Mouse (Mus musculus): Measurements from ENCODE around the gene Tox2. TPM values are rescaled to one million over a fixed set of nuclear protein-coding genes. Genes with fewer than 3 reads are reported as not detected.

Gene Tox2
- polyA plus RNA-seq, 1 experiment from 2014 or later: 0.69 TPM

GRCm38 (mm10) chr2:163233666-163234065, 30.7 kb downstream of the Tox2 start:
- no peaks in the 10 kb centered on the region for H3K36me3 ChIP-seq (replicated peaks)
- ATAC-seq (ENCODE audit: insufficient read depth): no peak
- H3K4me3 ChIP-seq (replicated peaks): no peak overlapping the region
- 31% methylated on average over 9 of the region's 9 CpGs for WGBS (ENCODE audit: insufficient replicate concordance)
- no peak overlapping the region for H3K27ac ChIP-seq (replicated peaks)
- no peaks in the 10 kb centered on the region for H3K9me3 ChIP-seq (replicated peaks)
- H3K4me2 ChIP-seq: no peak overlapping the region
- H3K27me3 ChIP-seq: peaks cover 19% of the 10 kb centered on the region
- peaks cover 10% of the 10 kb centered on the region; the same call in 1 of the 2 replicates for H3K4me1 ChIP-seq (replicated peaks)
- no peak overlapping the region for H3K9ac ChIP-seq

DNA sequence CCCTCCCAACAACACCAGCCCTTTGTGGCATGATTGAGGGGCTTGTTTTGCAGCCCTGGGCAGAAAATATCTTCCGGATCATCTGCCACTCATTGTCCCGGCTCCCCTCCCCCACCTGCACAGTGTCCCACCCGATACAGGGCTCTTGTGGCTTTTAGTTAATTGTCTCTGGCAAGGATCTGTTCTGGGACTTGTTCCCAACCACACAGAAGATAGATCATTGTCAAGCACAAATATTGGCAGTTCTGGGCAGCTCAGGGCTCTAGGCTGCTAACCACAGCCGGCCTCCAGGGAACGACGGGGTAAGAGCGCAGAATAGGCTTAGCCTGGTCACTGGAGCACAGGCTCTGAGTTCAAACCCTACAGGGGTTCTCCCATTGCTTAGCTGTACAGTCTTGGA, 33.1 kb downstream of the Tox2 start:
- Histone ChIP-seq H3K27ac (replicated peaks) (no peak overlapping the region), H3K4me2 (no peak overlapping the region), H3K4me1 (replicated peaks) (no peaks in the 10 kb centered on the region), H3K4me3 (replicated peaks) (no peak overlapping the region), H3K9me3 (replicated peaks) (no peaks in the 10 kb centered on the region), H3K36me3 (replicated peaks) (no peaks in the 10 kb centered on the region), H3K27me3 (peaks cover 16% of the 10 kb centered on the region), H3K9ac (no peak overlapping the region)
- 12% methylated on average over 7 of the region's 7 CpGs for WGBS (ENCODE audit: insufficient replicate concordance)
- no peak for ATAC-seq (ENCODE audit: insufficient read depth)

GRCm38 (mm10) chr2:163237999-163238529, 35.1 kb downstream of the Tox2 start:
- Histone ChIP-seq H3K9me3 (replicated peaks) (no peaks in the 10 kb centered on the region), H3K27ac (replicated peaks) (no peak overlapping the region), H3K36me3 (replicated peaks) (no peaks in the 10 kb centered on the region), H3K4me3 (replicated peaks) (no peak overlapping the region), H3K27me3 (no peaks in the 10 kb centered on the region), H3K9ac (no peak overlapping the region), H3K4me1 (replicated peaks) (no peaks in the 10 kb centered on the region), H3K4me2 (no peak overlapping the region)
- WGBS (ENCODE audit: insufficient replicate concordance): 62% methylated on average over 12 of the region's 12 CpGs
- ATAC-seq (ENCODE audit: insufficient read depth): no peak

GRCm38 (mm10) chr2:163239945-163240344, 37.0 kb downstream of the Tox2 start:
- 55% methylated on average over 8 of the region's 8 CpGs for WGBS (ENCODE audit: insufficient replicate concordance)
- no peaks in the 10 kb centered on the region for H3K9me3 ChIP-seq (replicated peaks)
- no peak overlapping the region for H3K27ac ChIP-seq (replicated peaks)
- no peak for ATAC-seq (ENCODE audit: insufficient read depth)
- H3K9ac ChIP-seq: no peak overlapping the region
- H3K36me3 ChIP-seq (replicated peaks): no peaks in the 10 kb centered on the region
- no peak overlapping the region for H3K4me2 ChIP-seq
- H3K27me3 ChIP-seq: no peaks in the 10 kb centered on the region
- no peak overlapping the region for H3K4me3 ChIP-seq (replicated peaks)
- no peaks in the 10 kb centered on the region for H3K4me1 ChIP-seq (replicated peaks)

DNA sequence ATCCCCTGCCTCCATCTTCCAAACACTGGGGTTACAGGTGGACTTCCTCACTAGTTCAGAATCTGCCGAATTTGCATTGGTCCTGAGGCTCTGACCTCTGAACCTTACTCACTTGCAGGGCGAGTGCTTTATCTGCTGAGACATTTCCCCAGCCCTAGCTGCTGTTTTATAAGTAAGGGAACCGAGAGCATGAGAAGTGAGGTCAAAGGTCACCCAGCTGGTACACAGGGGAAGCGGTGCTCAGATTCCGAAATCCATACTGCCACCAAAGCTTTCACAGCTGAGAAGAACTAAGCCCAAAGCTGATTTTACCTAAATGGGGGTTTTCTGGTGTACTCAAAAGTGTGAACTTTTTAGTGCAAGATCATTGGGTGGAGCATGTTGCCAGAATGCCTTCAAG, 38.9 kb downstream of the Tox2 start:
- WGBS (ENCODE audit: insufficient replicate concordance): 36% methylated on average over 5 of the region's 5 CpGs
- no peak overlapping the region for H3K9ac ChIP-seq
- no peak overlapping the region for H3K27ac ChIP-seq (replicated peaks)
- H3K4me1 ChIP-seq (replicated peaks): no peaks in the 10 kb centered on the region
- no peak overlapping the region for H3K4me3 ChIP-seq (replicated peaks)
- H3K36me3 ChIP-seq (replicated peaks): no peaks in the 10 kb centered on the region
- H3K9me3 ChIP-seq (replicated peaks): no peaks in the 10 kb centered on the region
- H3K4me2 ChIP-seq: no peak overlapping the region
- ATAC-seq (ENCODE audit: insufficient read depth): no peak
- no peaks in the 10 kb centered on the region for H3K27me3 ChIP-seq

- WGBS (ENCODE audit: insufficient replicate concordance): 55% methylated on average over 12 of the region's 12 CpGs
- no peak for ATAC-seq (ENCODE audit: insufficient read depth)
- H3K4me2 ChIP-seq: no peak overlapping the region
- no peaks in the 10 kb centered on the region for H3K4me1 ChIP-seq (replicated peaks)
- H3K4me3 ChIP-seq (replicated peaks): no peak overlapping the region
- H3K9me3 ChIP-seq (replicated peaks): no peaks in the 10 kb centered on the region
- no peak overlapping the region for H3K9ac ChIP-seq
- no peaks in the 10 kb centered on the region for H3K36me3 ChIP-seq (replicated peaks)
- H3K27ac ChIP-seq (replicated peaks): no peak overlapping the region
- H3K27me3 ChIP-seq: no peaks in the 10 kb centered on the region
Measured at GRCm38 (mm10) chr2:163243917-163244852, 41.3 kb downstream of the Tox2 start.

- H3K4me3 ChIP-seq (replicated peaks): no peak overlapping the region
- no peak for ATAC-seq (ENCODE audit: insufficient read depth)
- peaks cover 9% of the 10 kb centered on the region; the same call in 1 of the 2 replicates for H3K27me3 ChIP-seq
- 49% methylated on average over 7 of the region's 7 CpGs for WGBS (ENCODE audit: insufficient replicate concordance)
- H3K4me1 ChIP-seq (replicated peaks): no peaks in the 10 kb centered on the region
- H3K27ac ChIP-seq (replicated peaks): no peak overlapping the region
- H3K9ac ChIP-seq: no peak overlapping the region
- no peaks in the 10 kb centered on the region for H3K36me3 ChIP-seq (replicated peaks)
- H3K4me2 ChIP-seq: no peak overlapping the region
- H3K9me3 ChIP-seq (replicated peaks): no peaks in the 10 kb centered on the region
Measured at GRCm38 (mm10) chr2:163248912-163249311, 46.0 kb downstream of the Tox2 start.

DNA sequence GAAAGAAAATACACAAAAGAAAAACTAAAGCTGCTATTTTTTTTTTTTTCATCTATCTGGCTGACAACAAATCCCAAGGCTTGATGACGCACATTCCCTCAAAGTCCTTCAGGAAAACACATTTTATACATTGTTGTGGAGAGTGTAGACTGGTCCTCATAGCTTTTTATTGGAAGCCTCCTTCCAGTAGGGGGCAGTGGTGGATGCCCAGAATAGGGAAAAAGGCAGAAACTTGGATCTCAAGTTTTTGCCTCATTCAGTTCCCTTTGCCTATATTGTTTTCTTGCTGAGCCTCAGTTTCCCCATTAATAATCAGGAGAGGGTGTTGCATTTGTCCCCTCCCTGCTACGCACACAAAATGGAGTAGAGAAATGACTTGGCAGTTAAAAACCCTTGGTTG, 49.7 kb downstream of the Tox2 start:
- no peak overlapping the region for H3K4me2 ChIP-seq
- no peak overlapping the region for H3K4me3 ChIP-seq (replicated peaks)
- WGBS (ENCODE audit: insufficient replicate concordance): 55% methylated on average over 2 of the region's 2 CpGs
- no peaks in the 10 kb centered on the region for H3K36me3 ChIP-seq (replicated peaks)
- H3K9me3 ChIP-seq (replicated peaks): no peaks in the 10 kb centered on the region
- H3K4me1 ChIP-seq (replicated peaks): no peaks in the 10 kb centered on the region
- peaks cover 22% of the 10 kb centered on the region for H3K27me3 ChIP-seq
- no peak overlapping the region for H3K9ac ChIP-seq
- ATAC-seq (ENCODE audit: insufficient read depth): no peak
- H3K27ac ChIP-seq (replicated peaks): no peak overlapping the region

DNA sequence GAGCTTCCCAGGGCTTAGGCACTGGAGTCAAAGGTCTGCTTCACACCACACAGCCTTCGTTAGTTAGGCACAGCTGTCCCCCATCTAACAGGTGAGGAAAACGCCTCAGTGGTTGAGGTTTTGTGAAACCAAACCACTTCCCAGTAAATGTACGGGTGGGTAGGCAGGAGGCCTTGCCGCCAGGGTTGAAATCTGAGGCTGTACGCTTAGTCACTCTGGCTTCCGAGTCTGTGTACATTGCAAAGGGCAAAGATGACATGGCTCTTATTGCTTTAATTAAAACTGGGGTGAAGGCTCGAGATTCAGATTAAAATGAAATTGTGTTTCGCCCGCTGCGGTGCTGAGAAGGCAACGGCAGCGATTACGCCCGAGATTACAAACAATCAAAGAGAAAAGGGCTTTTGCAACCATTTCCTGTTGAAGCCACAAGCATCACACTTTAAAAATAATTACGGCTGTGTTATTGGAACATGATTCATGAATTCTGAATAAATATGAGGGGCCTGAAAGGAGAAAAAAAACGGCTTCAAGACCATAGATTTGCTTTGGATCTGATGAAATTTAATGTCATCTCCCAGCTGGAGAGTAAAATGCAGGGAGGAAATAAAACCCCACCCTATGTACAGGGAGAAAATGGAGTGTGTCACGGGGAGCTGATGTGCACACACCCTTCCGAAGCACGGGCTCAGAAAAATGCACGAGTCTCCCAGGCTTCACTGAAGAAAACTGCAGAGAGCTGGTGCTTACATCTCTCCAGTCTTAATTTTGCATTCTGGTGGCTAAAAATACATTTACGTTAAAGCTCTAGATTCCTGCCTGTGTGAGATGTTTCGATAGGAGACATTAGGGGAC, 50.5 kb downstream of the Tox2 start:
- Histone ChIP-seq H3K4me1 (replicated peaks) (no peaks in the 10 kb centered on the region), H3K9me3 (replicated peaks) (no peaks in the 10 kb centered on the region), H3K4me2 (no peak overlapping the region), H3K9ac (no peak overlapping the region), H3K27ac (replicated peaks) (no peak overlapping the region), H3K27me3 (peaks cover 22% of the 10 kb centered on the region), H3K36me3 (replicated peaks) (no peaks in the 10 kb centered on the region), H3K4me3 (replicated peaks) (no peak overlapping the region)
- ATAC-seq (ENCODE audit: insufficient read depth): no peak
- WGBS (ENCODE audit: insufficient replicate concordance): 17% methylated on average over 22 of the region's 22 CpGs

DNA sequence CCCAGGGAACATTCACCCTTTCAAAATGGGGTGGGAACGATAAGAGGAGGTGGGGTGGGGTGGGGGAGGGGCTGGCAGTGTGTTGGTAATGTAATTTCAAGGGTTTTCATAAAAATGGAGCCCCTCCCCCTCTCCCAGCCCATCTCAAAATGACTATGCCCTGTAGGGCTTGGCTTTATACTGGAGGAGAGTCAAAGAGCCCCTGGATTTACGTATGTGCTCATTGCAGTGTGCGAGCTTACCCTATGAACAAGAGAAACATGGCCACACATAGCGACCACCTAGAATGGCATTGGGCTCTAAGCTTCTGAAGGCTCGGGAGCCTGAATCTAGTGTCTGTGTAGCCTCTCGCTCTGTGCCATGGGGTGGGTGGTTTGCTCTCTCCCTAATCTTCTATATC, 51.3 kb downstream of the Tox2 start:
- H3K36me3 ChIP-seq (replicated peaks): no peaks in the 10 kb centered on the region
- no peak for ATAC-seq (ENCODE audit: insufficient read depth)
- no peaks in the 10 kb centered on the region for H3K9me3 ChIP-seq (replicated peaks)
- H3K4me2 ChIP-seq: no peak overlapping the region
- no peaks in the 10 kb centered on the region for H3K4me1 ChIP-seq (replicated peaks)
- H3K4me3 ChIP-seq (replicated peaks): no peak overlapping the region
- H3K9ac ChIP-seq: no peak overlapping the region
- no peak overlapping the region for H3K27ac ChIP-seq (replicated peaks)
- 57% methylated on average over 6 of the region's 6 CpGs for WGBS (ENCODE audit: insufficient replicate concordance)
- peaks cover 22% of the 10 kb centered on the region for H3K27me3 ChIP-seq

DNA sequence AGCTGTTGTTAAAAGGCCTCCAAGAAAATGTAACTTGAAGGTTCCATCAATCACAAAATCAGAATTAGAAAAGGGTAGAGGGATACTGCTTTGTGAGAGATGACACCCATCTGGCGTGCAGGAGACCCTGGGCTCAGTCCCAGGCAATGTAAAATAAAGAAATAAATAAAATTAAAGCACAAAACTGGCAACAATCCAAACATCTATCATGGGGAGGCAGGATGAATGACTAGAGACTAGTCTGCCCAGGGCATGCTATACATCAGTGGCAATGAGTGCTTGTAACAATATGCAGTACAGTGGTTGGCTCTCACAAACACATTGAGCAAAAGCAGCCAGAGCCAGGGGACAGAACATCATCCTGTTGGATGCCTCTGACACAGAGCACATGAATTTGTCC, 53.8 kb downstream of the Tox2 start:
- ATAC-seq (ENCODE audit: insufficient read depth): no peak
- H3K4me1 ChIP-seq (replicated peaks): peaks cover 9% of the 10 kb centered on the region
- peaks cover 22% of the 10 kb centered on the region for H3K27me3 ChIP-seq
- WGBS (ENCODE audit: insufficient replicate concordance): 36% methylated on average over 1 of the region's 1 CpGs
- no peak overlapping the region for H3K4me2 ChIP-seq
- no peak overlapping the region for H3K4me3 ChIP-seq (replicated peaks)
- H3K36me3 ChIP-seq (replicated peaks): no peaks in the 10 kb centered on the region
- no peaks in the 10 kb centered on the region for H3K9me3 ChIP-seq (replicated peaks)
- no peak overlapping the region for H3K9ac ChIP-seq
- H3K27ac ChIP-seq (replicated peaks): no peak overlapping the region
